Mouse (Mus musculus) kidney, embryonic 14.5 days (tissue): ENCODE measurements at regions not wholly inside any gene's neighbourhood (a gene's known extent, or its start where the extent isn't known, plus 50 kb on each side); places are given as distances from the start of the nearest gene placed in this dataset.

Experiments used
- ATAC-seq: fragments of 200-750 bp; cut with Nextera tagmentation; 2 replicates; pipeline ENCODE4 v1.8.0; 2017; ENCODE audit warnings: moderate number of reproducible peaks, mild to moderate bottlenecking, moderate TSS enrichment, moderate library complexity; ENCODE audit not compliant: low FRiP score, low TSS enrichment
- H3K27ac ChIP-seq: fragments of 300-500 bp; sonication (generic); 2 replicates; pipeline ENCODE4 v1.5.1; 2014; ENCODE audit warnings: low read depth, mild to moderate bottlenecking, low read length, moderate library complexity, mixed read lengths
- H3K27me3 ChIP-seq: fragments of 300-500 bp; sonication (generic); 2 replicates; pipeline ENCODE4 v1.6.1; 2014; ENCODE audit warnings: mild to moderate bottlenecking, low read length; ENCODE audit not compliant: control insufficient read depth, insufficient read depth
- H3K36me3 ChIP-seq: fragments of 300-500 bp; sonication (generic); 2 replicates; pipeline ENCODE4 v1.6.1; 2014; ENCODE audit warnings: low read length, mixed read lengths; ENCODE audit not compliant: control insufficient read depth, insufficient read depth
- H3K4me1 ChIP-seq: fragments of 300-500 bp; sonication (generic); 2 replicates; pipeline ENCODE4 v1.6.1; 2014; ENCODE audit warnings: low read length, mixed read lengths; ENCODE audit not compliant: control insufficient read depth, insufficient read depth
- H3K4me2 ChIP-seq: fragments of 300-500 bp; sonication (generic); replicated peaks from 2 replicates; pipeline ENCODE4 v1.6.1; 2014; ENCODE audit warnings: low read depth, mild to moderate bottlenecking, low read length
- H3K4me3 ChIP-seq: fragments of 300-500 bp; sonication (generic); 2 replicates; pipeline ENCODE4 v1.5.1; 2014; ENCODE audit warnings: mild to moderate bottlenecking, low read length
- H3K9ac ChIP-seq: fragments of 300-500 bp; sonication (generic); 2 replicates; pipeline ENCODE4 v1.6.1; 2014; ENCODE audit warnings: low read depth, mild to moderate bottlenecking, low read length, moderate library complexity
- H3K9me3 ChIP-seq: fragments of 300-500 bp; sonication (generic); 2 replicates; pipeline ENCODE4 v1.6.1; 2016; ENCODE audit warnings: low read length; ENCODE audit not compliant: control insufficient read depth
- WGBS: fragments of 180-500 bp; shearing (Covaris S2); extraction: QIAGEN DNeasy Blood & Tissue Kit; methylation state at CpG from one replicate; pipeline ENCODE4 v1.1.7; 2014; 5-methylcytosine and 5-hydroxymethylcytosine counted together

- H3K27me3 ChIP-seq, result no peaks in the 10 kb centered on the region
- 27% methylated on average over 7 of the region's 7 CpGs for WGBS
- no peak overlapping the region for H3K27ac ChIP-seq
- no peak overlapping the region for H3K4me3 ChIP-seq
- peak; percentile 43; the same call in 1 of the 2 replicates for ATAC-seq
- no peaks in the 10 kb centered on the region for H3K4me1 ChIP-seq
- H3K4me2 ChIP-seq, result no peak overlapping the region
- H3K36me3 ChIP-seq, result no peaks in the 10 kb centered on the region
- no peaks in the 10 kb centered on the region for H3K9me3 ChIP-seq
- H3K9ac ChIP-seq, result no peak overlapping the region
Measured at GRCm38 (mm10) chr12:29124079-29124668, 372.6 kb downstream of the Eipr1 start.

GRCm38 (mm10) chr12:29128844-29129243 is 377.2 kb downstream of the Eipr1 start:
- ATAC-seq, result no peak
- no peak overlapping the region for H3K4me2 ChIP-seq
- no peaks in the 10 kb centered on the region for H3K27me3 ChIP-seq
- no peaks in the 10 kb centered on the region for H3K36me3 ChIP-seq
- 40% methylated on average over 10 of the region's 10 CpGs for WGBS
- no peak overlapping the region for H3K27ac ChIP-seq
- no peaks in the 10 kb centered on the region for H3K9me3 ChIP-seq
- H3K4me3 ChIP-seq, result no peak overlapping the region
- no peaks in the 10 kb centered on the region for H3K4me1 ChIP-seq
- H3K9ac ChIP-seq, result no peak overlapping the region

GRCm38 (mm10) chr12:29129331-29129730 is 377.7 kb downstream of the Eipr1 start:
- no peak for ATAC-seq
- H3K36me3 ChIP-seq, result no peaks in the 10 kb centered on the region
- H3K4me1 ChIP-seq, result no peaks in the 10 kb centered on the region
- no peak overlapping the region for H3K27ac ChIP-seq
- H3K27me3 ChIP-seq, result no peaks in the 10 kb centered on the region
- WGBS, result 61% methylated on average over 4 of the region's 4 CpGs
- H3K9me3 ChIP-seq, result no peaks in the 10 kb centered on the region
- H3K4me2 ChIP-seq, result no peak overlapping the region
- no peak overlapping the region for H3K9ac ChIP-seq
- H3K4me3 ChIP-seq, result no peak overlapping the region

- WGBS, result 84% methylated on average over 2 of the region's 2 CpGs
- H3K36me3 ChIP-seq, result no peaks in the 10 kb centered on the region
- H3K4me2 ChIP-seq, result no peak overlapping the region
- H3K4me3 ChIP-seq, result no peak overlapping the region
- H3K4me1 ChIP-seq, result no peaks in the 10 kb centered on the region
- ATAC-seq, result no peak
- H3K9ac ChIP-seq, result no peak overlapping the region
- no peaks in the 10 kb centered on the region for H3K9me3 ChIP-seq
- no peaks in the 10 kb centered on the region for H3K27me3 ChIP-seq
- H3K27ac ChIP-seq, result no peak overlapping the region
Measured at GRCm38 (mm10) chr12:29134326-29134725, 382.7 kb downstream of the Eipr1 start.

GRCm38 (mm10) chr12:29136850-29137268 is 385.3 kb downstream of the Eipr1 start:
- Histone ChIP-seq H3K9me3 (no peaks in the 10 kb centered on the region), H3K4me2 (no peak overlapping the region), H3K36me3 (no peaks in the 10 kb centered on the region), H3K27ac (no peak overlapping the region), H3K4me3 (no peak overlapping the region), H3K27me3 (no peaks in the 10 kb centered on the region), H3K4me1 (no peaks in the 10 kb centered on the region), H3K9ac (no peak overlapping the region)
- WGBS, result 61% methylated on average over 5 of the region's 5 CpGs
- peak; percentile 55; the same call in 1 of the 2 replicates for ATAC-seq

GRCm38 (mm10) chr12:29137455-29137854 is 385.9 kb downstream of the Eipr1 start:
- H3K27me3 ChIP-seq, result no peaks in the 10 kb centered on the region
- H3K36me3 ChIP-seq, result no peaks in the 10 kb centered on the region
- no peak overlapping the region for H3K27ac ChIP-seq
- no peak overlapping the region for H3K4me3 ChIP-seq
- no peak overlapping the region for H3K9ac ChIP-seq
- WGBS, result 80% methylated on average over 8 of the region's 8 CpGs
- H3K9me3 ChIP-seq, result no peaks in the 10 kb centered on the region
- H3K4me2 ChIP-seq, result no peak overlapping the region
- ATAC-seq, result peak; percentile 32; the same call in 1 of the 2 replicates
- no peaks in the 10 kb centered on the region for H3K4me1 ChIP-seq

GRCm38 (mm10) chr12:29140576-29140975 is 387.6 kb upstream of the Myt1l start:
- no peak overlapping the region for H3K27ac ChIP-seq
- no peak for ATAC-seq
- H3K36me3 ChIP-seq, result no peaks in the 10 kb centered on the region
- no peaks in the 10 kb centered on the region for H3K27me3 ChIP-seq
- H3K4me3 ChIP-seq, result no peak overlapping the region
- H3K4me2 ChIP-seq, result no peak overlapping the region
- no peak overlapping the region for H3K9ac ChIP-seq
- H3K9me3 ChIP-seq, result no peaks in the 10 kb centered on the region
- whole genome bisulfite sequencing, result 52% methylated on average over 3 of the region's 3 CpGs
- H3K4me1 ChIP-seq, result no peaks in the 10 kb centered on the region

GRCm38 (mm10) chr12:29141132-29141531 is 387.1 kb upstream of the Myt1l start:
- 69% methylated on average over 13 of the region's 13 CpGs for WGBS
- ATAC-seq, result no peak
- H3K4me2 ChIP-seq, result no peak overlapping the region
- no peaks in the 10 kb centered on the region for H3K36me3 ChIP-seq
- no peaks in the 10 kb centered on the region for H3K9me3 ChIP-seq
- H3K27ac ChIP-seq, result no peak overlapping the region
- no peak overlapping the region for H3K4me3 ChIP-seq
- no peak overlapping the region for H3K9ac ChIP-seq
- no peaks in the 10 kb centered on the region for H3K27me3 ChIP-seq
- H3K4me1 ChIP-seq, result no peaks in the 10 kb centered on the region

- Histone ChIP-seq H3K27ac (no peak overlapping the region), H3K4me3 (no peak overlapping the region), H3K9ac (no peak overlapping the region), H3K36me3 (no peaks in the 10 kb centered on the region), H3K4me1 (no peaks in the 10 kb centered on the region), H3K9me3 (no peaks in the 10 kb centered on the region), H3K27me3 (no peaks in the 10 kb centered on the region), H3K4me2 (no peak overlapping the region)
- no peak for ATAC-seq
- WGBS, result 83% methylated on average over 8 of the region's 8 CpGs
Measured at GRCm38 (mm10) chr12:29141855-29142254, 386.3 kb upstream of the Myt1l start.
